ENCODE assay signal across 8 mouse cellular contexts in genomic region chr3:85886636-85887238, GRCm38 (mm10). TPM values are rescaled to one million over a fixed set of nuclear protein-coding genes. Genes with fewer than 3 reads are reported as not detected.
A peak's percentile ranks its signal among the peaks of the same experiment; 100 is the strongest.
DNase-seq lines count a peak whose midpoint lies in the region; ATAC-seq and TF ChIP-seq lines count a peak whose summit lies in the region.

No protein-coding gene starts in this region.

- ATAC-seq in forebrain, embryonic 16.5 days: no peak
- no peak for ATAC-seq in hindbrain, embryonic 14.5 days (ENCODE audit: low FRiP score)

- 3% methylated on average over 22 of the region's 22 CpGs for WGBS in forebrain, embryonic 16.5 days
- 2% methylated on average over 22 of the region's 22 CpGs for WGBS in hindbrain, embryonic 14.5 days
- WGBS in midbrain, embryonic 10.5 days: 3% methylated on average over 22 of the region's 22 CpGs

- H3K36me3 ChIP-seq in ES-E14 (ENCODE audit: control insufficient read depth, insufficient read depth, low read length, poor library complexity, severe bottlenecking): no peaks in the 10 kb centered on the region
- no peaks in the 10 kb centered on the region for H3K36me3 ChIP-seq in forebrain, embryonic 16.5 days (ENCODE audit: control insufficient read depth, insufficient read depth)
- H3K36me3 ChIP-seq in hindbrain, embryonic 14.5 days (replicated peaks; ENCODE audit: control insufficient read depth, insufficient read depth): no peaks in the 10 kb centered on the region
- no peaks in the 10 kb centered on the region for H3K36me3 ChIP-seq in midbrain, embryonic 10.5 days

- 0 out of 2 replicates have a peak, but pooled peaks cover 8% of the 10 kb centered on the region for H3K27me3 ChIP-seq in forebrain, embryonic 16.5 days (replicated peaks; ENCODE audit: control insufficient read depth, insufficient read depth, low read length)
- H3K27me3 ChIP-seq in hindbrain, embryonic 14.5 days (ENCODE audit: control insufficient read depth, insufficient read depth, low read length): peaks cover 33% of the 10 kb centered on the region
- H3K27me3 ChIP-seq in midbrain, embryonic 10.5 days (ENCODE audit: low read depth, poor library complexity, severe bottlenecking): peaks cover 46% of the 10 kb centered on the region

- peak overlapping the region; percentile 98 for H3K4me2 ChIP-seq in forebrain, embryonic 16.5 days (ENCODE audit: low read length)
- peak overlapping the region; percentile 87 for H3K4me2 ChIP-seq in hindbrain, embryonic 14.5 days (replicated peaks)

- peaks cover 0 to 8% of the 10 kb centered on the region in 2 experiments; a peak in 1 of 4 replicates for H3K4me1 ChIP-seq in ES-E14 (ENCODE audit: control insufficient read depth in 2 of 2, insufficient read depth in 2 of 2, low read length in 2 of 2, poor library complexity in 1 of 2)
- H3K4me1 ChIP-seq in forebrain, embryonic 16.5 days (replicated peaks; ENCODE audit: control insufficient read depth, insufficient read depth, low read length): peaks cover 18% of the 10 kb centered on the region
- H3K4me1 ChIP-seq in hindbrain, embryonic 14.5 days (replicated peaks; ENCODE audit: control insufficient read depth, insufficient read depth, low read length): peaks cover 7% of the 10 kb centered on the region; the same call in 1 of the 2 replicates
- peaks cover 22% of the 10 kb centered on the region for H3K4me1 ChIP-seq in midbrain, embryonic 10.5 days

- intact Hi-C loops in left cerebral cortex, postnatal 10 days (cut with DNase I): no loop called here

- H3K27ac ChIP-seq in ES-E14 (ENCODE audit: insufficient read depth, low read depth, low read length, poor library complexity, severe bottlenecking): no peak overlapping the region
- no peak overlapping the region for H3K27ac ChIP-seq in forebrain, embryonic 16.5 days (ENCODE audit: low read length)
- H3K27ac ChIP-seq in hindbrain, embryonic 14.5 days: no peak overlapping the region
- peak overlapping the region; percentile 58; the same call in 1 of the 2 replicates for H3K27ac ChIP-seq in midbrain, embryonic 10.5 days (replicated peaks)

- in situ Hi-C loops in ES-E14 (cut with MboI; ENCODE audit: low sequenced_read_pairs in 2 of 2, unreplicated experiment in 2 of 2): no loop called here

- peak overlapping the region; percentile 67 for H3K9ac ChIP-seq in ES-E14 (ENCODE audit: insufficient read depth, low read depth, low read length, poor library complexity, severe bottlenecking)
- peak overlapping the region; percentile 49 for H3K9ac ChIP-seq in forebrain, embryonic 16.5 days (replicated peaks; ENCODE audit: low read depth, low read length)
- H3K9ac ChIP-seq in hindbrain, embryonic 14.5 days: peak overlapping the region; percentile 47

- H3K9me3 ChIP-seq in ES-E14 (ENCODE audit: control insufficient read depth, insufficient read depth, low read depth, low read length): no peaks in the 10 kb centered on the region
- no peaks in the 10 kb centered on the region for H3K9me3 ChIP-seq in forebrain, embryonic 16.5 days (ENCODE audit: control insufficient read depth, low read length)
- no peaks in the 10 kb centered on the region for H3K9me3 ChIP-seq in hindbrain, embryonic 14.5 days (ENCODE audit: control insufficient read depth, low read length)
- H3K9me3 ChIP-seq in midbrain, embryonic 10.5 days (replicated peaks): no peaks in the 10 kb centered on the region

- H3K4me3 ChIP-seq in ES-E14 (ENCODE audit: insufficient read depth in 1 of 2, low read depth in 1 of 2, low read length in 2 of 2, poor library complexity in 1 of 2, severe bottlenecking in 1 of 2): peak overlapping the region; percentile 60 to 76
- H3K4me3 ChIP-seq in forebrain, embryonic 16.5 days (replicated peaks; ENCODE audit: low read length): peak overlapping the region; percentile 61
- H3K4me3 ChIP-seq in hindbrain, embryonic 14.5 days (replicated peaks; ENCODE audit: low read length): peak overlapping the region; percentile 48
- peak overlapping the region; percentile 67 for H3K4me3 ChIP-seq in midbrain, embryonic 10.5 days

- DNase-seq in adrenal gland, adult 2 months: peak; percentile 51
- no peak for DNase-seq in adrenal gland, postnatal 4 days (ENCODE audit: low spot score in 2 of 2)
- no peak for DNase-seq in ES-E14 (ENCODE audit: low read depth, low spot score)
- no peak for DNase-seq in hindbrain, embryonic 14.5 days (ENCODE audit: low spot score)
- no peak for DNase-seq in midbrain, embryonic 10.5 days (ENCODE audit: low spot score)
- DNase-seq in left cerebral cortex, postnatal 10 days (ENCODE audit: extremely low spot score in 1 of 2, low spot score in 2 of 2): no peak
- no peak for DNase-seq in frontal cortex, postnatal 10 days (ENCODE audit: low spot score in 2 of 2)

TF ChIP-seq in ES-E14, 5 proteins besides CTCF, POLR2A, EP300 and RAD21:
- TF ChIP-seq ZNF384 (IDR thresholded peaks at IDR 0.05; ENCODE audit: low read depth, low read length) (no peak), ZC3H11A (IDR thresholded peaks at IDR 0.05; ENCODE audit: borderline replicate concordance, low read depth, low read length) (no peak), MAFK (IDR thresholded peaks at IDR 0.05; ENCODE audit: insufficient read depth, low read depth, low read length) (no peak), HCFC1 (IDR thresholded peaks at IDR 0.05; ENCODE audit: borderline replicate concordance, insufficient read depth, low read length) (no peak), CHD2 (IDR thresholded peaks at IDR 0.05; ENCODE audit: low read depth, low read length) (no peak)

RNA-seq across cellular contexts. Expression of gene Glt28d2, which starts 0.6 kb away (rescaled TPM):
- 1 to 10 TPM; 2.0 to 2.4 TPM for total RNA-seq in adrenal gland, adult 2 months (2021)
- polyA plus RNA-seq in adrenal gland, adult 2 months (2012; rRNA removed): 0.31 and 0.51 TPM in 2 replicates
- 1 to 10 TPM; 2.4 to 2.5 TPM for total RNA-seq in adrenal gland, postnatal 4 days (2021)
- 0.18 and 0.21 TPM in 2 replicates for total RNA-seq in ES-E14 (2012; rRNA removed)
- 1.3 and 2.1 TPM in 2 replicates for polyA plus RNA-seq in forebrain, embryonic 16.5 days (2015; fragmentation: Nextera tagmentation; extraction: Ambion mirVana)
- 0.37 and 0.53 TPM in 2 replicates for polyA plus RNA-seq in hindbrain, embryonic 14.5 days (2014; fragmentation: Nextera tagmentation; extraction: Ambion mirVana)
- 0.16 TPM in 1 of 2 replicates, not detected in the other for polyA plus RNA-seq in midbrain, embryonic 10.5 days (2016; fragmentation: Nextera tagmentation; extraction: Ambion mirVana)
- total RNA-seq in left cerebral cortex, postnatal 10 days (2021): 1 to 10 TPM in 1 of 2 experiments, under 1 TPM in 1; 0.92 to 1.6 TPM

RNA-seq across cellular contexts. Expression of gene Gm37240, which starts 0.6 kb away (rescaled TPM):
- 1 to 10 TPM; 7.4 TPM for total RNA-seq in adrenal gland, adult 2 months (2021)
- 12.2 and 21.5 TPM in 2 replicates for polyA plus RNA-seq in adrenal gland, adult 2 months (2012; rRNA removed)
- total RNA-seq in adrenal gland, postnatal 4 days (2021): 1 to 10 TPM; 8.0 to 8.3 TPM
- 0.58 and 1.2 TPM in 2 replicates for total RNA-seq in ES-E14 (2012; rRNA removed)
- polyA plus RNA-seq in forebrain, embryonic 16.5 days (2015; fragmentation: Nextera tagmentation; extraction: Ambion mirVana): 1.6 and 3.3 TPM in 2 replicates
- polyA plus RNA-seq in hindbrain, embryonic 14.5 days (2014; fragmentation: Nextera tagmentation; extraction: Ambion mirVana): 0.94 and 1.3 TPM in 2 replicates
- 0.21 and 0.44 TPM in 2 replicates for polyA plus RNA-seq in midbrain, embryonic 10.5 days (2016; fragmentation: Nextera tagmentation; extraction: Ambion mirVana)
- total RNA-seq in left cerebral cortex, postnatal 10 days (2021): 1 to 10 TPM; 2.6 to 3.2 TPM
